Mouse (Mus musculus) ES-E14 (cell line): Measurements from ENCODE around the gene Thap12. TPM values are rescaled to one million over a fixed set of nuclear protein-coding genes. Genes with fewer than 3 reads are reported as not detected.

Source experiments
- DNase-seq: peaks from one replicate; pipeline ENCODE4 v3.0.0-alpha.2; 2013; ENCODE audit warnings: low read depth, low spot score
- H3K27ac ChIP-seq: 2 replicates; pipeline ENCODE4 v1.5.1; 2012; ENCODE audit warnings: low read depth, mild to moderate bottlenecking, low read length, moderate library complexity, mixed read lengths; ENCODE audit not compliant: poor library complexity, insufficient read depth, severe bottlenecking
- H3K36me3 ChIP-seq: 2 replicates; pipeline ENCODE4 v1.6.1; 2012; ENCODE audit warnings: mild to moderate bottlenecking, low read length, moderate library complexity, mixed read lengths; ENCODE audit not compliant: control insufficient read depth, poor library complexity, insufficient read depth, severe bottlenecking
- H3K4me1 ChIP-seq, 2 experiments: fragments of 150-350 bp in 1 of 2; sonication (generic) in 1 of 2; 2 replicates each; pipeline ENCODE4 v1.6.1; 2012; ENCODE audit warnings: low read length in 2 of 2, mild to moderate bottlenecking in 1 of 2, mixed read lengths in 1 of 2; ENCODE audit not compliant: control insufficient read depth in 2 of 2, insufficient read depth in 2 of 2, poor library complexity in 1 of 2
- H3K4me3 ChIP-seq, 2 experiments: fragments of 150-350 bp in 1 of 2; sonication (generic) in 1 of 2; 2 replicates each; pipeline ENCODE4 v1.5.1; 2012; ENCODE audit warnings: low read length in 2 of 2, low read depth in 1 of 2, mild to moderate bottlenecking in 1 of 2, mixed read lengths in 1 of 2; ENCODE audit not compliant: insufficient read depth in 1 of 2, poor library complexity in 1 of 2, severe bottlenecking in 1 of 2
- H3K9ac ChIP-seq: 2 replicates; pipeline ENCODE4 v1.6.1; 2012; ENCODE audit warnings: low read depth, mild to moderate bottlenecking, low read length, mixed read lengths; ENCODE audit not compliant: poor library complexity, insufficient read depth, severe bottlenecking
- H3K9me3 ChIP-seq: fragments of 150-350 bp; sonication (generic); 2 replicates; pipeline ENCODE4 v1.6.1; 2012; ENCODE audit warnings: low read depth, mild to moderate bottlenecking, low read length; ENCODE audit not compliant: control insufficient read depth, insufficient read depth
- CHD2 ChIP-seq: IDR thresholded peaks from 2 replicates; pipeline ENCODE4 v1.6.1; 2014; ENCODE audit warnings: mild to moderate bottlenecking, low read depth, low read length, inconsistent platforms
- HCFC1 ChIP-seq: IDR thresholded peaks from 2 replicates; pipeline ENCODE4 v1.6.1; 2012; ENCODE audit warnings: low read length, inconsistent platforms, borderline replicate concordance; ENCODE audit not compliant: insufficient read depth
- MAFK ChIP-seq: IDR thresholded peaks from 2 replicates; pipeline ENCODE4 v1.6.1; 2014; ENCODE audit warnings: mild to moderate bottlenecking, low read depth, low read length, inconsistent platforms; ENCODE audit not compliant: insufficient read depth
- ZC3H11A ChIP-seq: IDR thresholded peaks from 2 replicates; pipeline ENCODE4 v1.6.1; 2012; ENCODE audit warnings: low read depth, mild to moderate bottlenecking, inconsistent platforms, low read length, borderline replicate concordance
- ZNF384 ChIP-seq: IDR thresholded peaks from 2 replicates; pipeline ENCODE4 v1.6.1; 2012; ENCODE audit warnings: low read depth, low read length, inconsistent platforms
- in situ Hi-C, 2 experiments: fragments of 600-800 bp; cut with MboI; formaldehyde crosslinking; loops; one replicate each; pipeline ENCODE4 v1.15.1; 2025; ENCODE audit warnings: low sequenced_read_pairs in 2 of 2, inconsistent platforms in 1 of 2; ENCODE audit not compliant: unreplicated experiment in 2 of 2
- total RNA-seq: library from RNA; depleted of rRNA; stranded (reverse); fragments of 300-350 nt; gene quantifications from 2 replicates; pipeline ENCODE4 v1.2.3, GENCODE M21; 2012; rRNA removed

Thap12 gene
- total RNA-seq, result 19.9 and 29.9 TPM in 2 replicates

- in situ Hi-C loops, result no loop called here
- peak within 1 kb of the TSS; percentile 93 for H3K9ac ChIP-seq
- peak within 1 kb of the TSS; percentile 46; the same call in 1 of the 2 replicates for H3K27ac ChIP-seq
- no peaks in the 10 kb centered on the region for H3K9me3 ChIP-seq
- DNase-seq, result peak; percentile 97
- no peak for TF ChIP-seq HCFC1
- TF ChIP-seq ZC3H11A, result no peak
- no peak for TF ChIP-seq MAFK
- no peak for TF ChIP-seq ZNF384
- no peak for TF ChIP-seq CHD2
- peak within 1 kb of the TSS; percentile 76 to 91 for H3K4me3 ChIP-seq
- H3K4me1 ChIP-seq, result peaks cover 2% of the 10 kb centered on the region in 2 experiments; a peak in 2 of 4 replicates
- H3K36me3 ChIP-seq, result no peaks in the 10 kb centered on the region; the same call in 1 of the 2 replicates
Measured at GRCm38 (mm10) chr7:98702283-98703240, at the start of gene Thap12. TSS of gene Thap12 (plus strand) at chr7:98703103.

DNA sequence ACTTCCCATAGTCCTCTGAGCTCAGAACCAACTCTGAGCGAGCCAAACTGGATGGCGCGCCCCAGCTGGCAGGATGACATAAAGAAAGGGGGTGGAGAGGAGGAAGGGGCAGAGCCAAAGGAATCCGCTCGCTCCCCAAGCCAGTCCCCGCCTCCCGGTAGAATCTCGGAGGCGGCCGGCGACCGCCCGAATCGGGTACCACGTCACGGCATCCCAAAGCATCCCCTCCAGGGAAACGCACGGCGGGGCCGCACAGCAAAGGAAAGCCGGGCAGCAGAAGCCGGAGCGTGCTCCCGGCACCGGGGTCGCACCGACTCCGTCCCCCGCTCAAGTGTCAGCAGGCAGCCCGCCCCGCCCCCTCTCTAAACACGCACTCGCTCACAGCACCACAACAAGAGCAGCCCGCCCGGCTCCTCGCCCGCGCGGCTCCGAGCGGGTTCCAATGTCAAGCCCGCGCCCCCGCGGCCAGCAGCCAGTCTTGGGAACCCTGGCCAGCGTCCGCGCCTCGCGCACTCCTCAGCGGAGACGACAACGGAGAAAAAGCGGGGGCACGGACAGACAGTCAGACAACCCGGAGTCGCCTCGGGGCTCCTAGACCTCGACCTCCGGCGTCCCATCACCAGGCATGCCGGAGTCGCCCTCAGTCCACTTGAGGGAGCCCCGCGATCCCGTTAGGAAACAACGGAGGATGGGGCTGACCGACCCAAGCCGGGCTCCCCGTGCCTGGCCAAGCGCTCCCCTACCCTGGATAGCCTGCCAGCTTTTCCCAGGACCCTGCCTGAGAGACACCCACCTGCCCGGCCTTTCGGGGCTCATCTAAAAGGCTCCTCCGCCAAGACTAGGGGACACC, 47.0 kb upstream of the Thap12 start:
- peak; percentile 76 for DNase-seq
- peaks cover 2% of the 10 kb centered on the region for H3K36me3 ChIP-seq
- no peaks in the 10 kb centered on the region for H3K4me1 ChIP-seq
- peak overlapping the region; percentile 88 for H3K9ac ChIP-seq
- no peak for TF ChIP-seq ZNF384
- TF ChIP-seq MAFK, result no peak
- TF ChIP-seq CHD2, result no peak
- peak overlapping the region; percentile 80 for H3K27ac ChIP-seq
- H3K4me3 ChIP-seq, result peak overlapping the region; percentile 87 to 93
- in situ Hi-C loops, result no loop called here
- H3K9me3 ChIP-seq, result no peaks in the 10 kb centered on the region

GRCm38 (mm10) chr7:98656531-98657221, 46.2 kb upstream of the Thap12 start, which contains the start of gene Emsy:
TSS of gene Emsy (minus strand) at chr7:98656783.
- Histone ChIP-seq H3K36me3 (peaks cover under 1% of the 10 kb centered on the region), H3K4me3 (peak within 1 kb of the TSS; percentile 87 to 93), H3K27ac (peak within 1 kb of the TSS; percentile 80), H3K9ac (peak within 1 kb of the TSS; percentile 93), H3K9me3 (no peaks in the 10 kb centered on the region), H3K4me1 (no peaks in the 10 kb centered on the region)
- TF ChIP-seq ZNF384, result no peak
- peak; percentile 94 for TF ChIP-seq HCFC1
- TF ChIP-seq CHD2, result no peak
- no peak for TF ChIP-seq ZC3H11A
- peak; percentile 95 for DNase-seq
- in situ Hi-C loops, result no loop called here

GRCm38 (mm10) chr7:98665166-98665565, 37.7 kb upstream of the Thap12 start:
- Histone ChIP-seq H3K4me1 (no peaks in the 10 kb centered on the region), H3K36me3 (no peaks in the 10 kb centered on the region), H3K4me3 (no peak overlapping the region), H3K27ac (no peak overlapping the region), H3K9ac (no peak overlapping the region), H3K9me3 (no peaks in the 10 kb centered on the region)
- in situ Hi-C loops, result no loop called here
- TF ChIP-seq CHD2 (no peak), MAFK (no peak), ZNF384 (no peak), HCFC1 (no peak), ZC3H11A (no peak)
- DNase-seq, result no peak
